Mouse (Mus musculus) cortical plate, adult 2 months (tissue): ENCODE data around the gene Mcm2.

Experiments
- CTCF ChIP-seq: fragments of 200-500 bp; IDR thresholded peaks from 2 replicates; pipeline ENCODE4 v1.5.1; 2011; ENCODE audit warnings: mild to moderate bottlenecking, control low read depth, low read length; ENCODE audit not compliant: insufficient read depth; ENCODE audit errors: extremely low read depth
- POLR2A ChIP-seq: fragments of 200-500 bp; IDR thresholded peaks from 2 replicates; pipeline ENCODE4 v1.6.1; 2011; ENCODE audit warnings: mild to moderate bottlenecking, low read length, control low read depth; ENCODE audit not compliant: insufficient read depth; ENCODE audit errors: extremely low read depth

DNA sequence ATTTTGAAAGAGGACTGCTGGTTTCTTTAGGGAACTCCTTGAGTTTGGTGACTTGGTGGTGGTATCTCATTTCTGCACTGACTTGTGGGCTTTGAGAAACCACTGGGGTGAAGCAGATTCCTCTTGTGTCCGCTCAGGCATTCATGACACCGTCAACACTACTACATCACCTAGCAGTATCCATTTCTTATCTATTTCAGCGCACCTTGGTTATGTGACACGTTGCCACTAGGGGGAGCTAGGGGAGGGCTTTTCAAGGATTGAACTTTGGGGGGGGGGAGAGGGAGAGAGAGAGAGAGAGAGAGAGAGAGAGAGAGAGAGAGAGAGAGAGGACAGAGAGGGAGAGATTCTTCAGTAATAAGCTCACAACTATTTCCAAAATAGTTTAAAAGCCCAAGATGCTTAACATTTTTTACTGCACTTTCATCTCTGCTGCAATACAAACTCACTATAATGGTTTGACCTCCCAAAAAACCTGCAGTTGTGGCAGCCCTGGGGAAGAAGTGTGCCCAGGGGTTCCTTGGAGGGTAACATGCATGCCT lies 37.2 kb upstream of the Mcm2 start:
- TF ChIP-seq CTCF (peak; percentile 65), POLR2A (no peak)
